Mouse (Mus musculus) heart, embryonic 11.5 days (tissue): ENCODE measurements around the gene Flvcr2. TPM values are rescaled to one million over a fixed set of nuclear protein-coding genes. Genes with fewer than 3 reads are reported as not detected.
A peak's percentile ranks its signal among the peaks of the same experiment; 100 is the strongest.

ENCODE experiments used
- ATAC-seq: fragments of 200-750 bp; cut with Nextera tagmentation; replicated peaks from 2 replicates; pipeline ENCODE4 v1.8.0; 2017; ENCODE audit warnings: moderate library complexity; ENCODE audit not compliant: insufficient number of reproducible peaks, low FRiP score, low TSS enrichment
- H3K27ac ChIP-seq: fragments of 300-500 bp; sonication (generic); 2 replicates; pipeline ENCODE4 v1.5.1; 2014; ENCODE audit warnings: mild to moderate bottlenecking, low read depth, low read length
- H3K27me3 ChIP-seq: fragments of 300-500 bp; sonication (generic); 2 replicates; pipeline ENCODE4 v1.6.1; 2014; ENCODE audit warnings: mild to moderate bottlenecking, low read length, mixed read lengths; ENCODE audit not compliant: control insufficient read depth, insufficient read depth
- H3K36me3 ChIP-seq: fragments of 300-500 bp; sonication (generic); 2 replicates; pipeline ENCODE4 v1.6.1; 2014; ENCODE audit warnings: mild to moderate bottlenecking, low read length, moderate library complexity, mixed read lengths; ENCODE audit not compliant: control insufficient read depth, insufficient read depth
- H3K4me1 ChIP-seq: fragments of 300-500 bp; sonication (generic); 2 replicates; pipeline ENCODE4 v1.6.1; 2014; ENCODE audit warnings: low read length; ENCODE audit not compliant: control insufficient read depth, insufficient read depth
- H3K4me2 ChIP-seq: fragments of 300-500 bp; sonication (generic); 2 replicates; pipeline ENCODE4 v1.6.1; 2014; ENCODE audit warnings: mild to moderate bottlenecking, moderate library complexity
- H3K4me3 ChIP-seq: fragments of 300-500 bp; sonication (generic); 2 replicates; pipeline ENCODE4 v1.5.1; 2014; ENCODE audit warnings: low read depth, low read length
- H3K9ac ChIP-seq: fragments of 300-500 bp; sonication (generic); 2 replicates; pipeline ENCODE4 v1.6.1; 2014; ENCODE audit warnings: mild to moderate bottlenecking, low read depth, low read length, moderate library complexity
- H3K9me3 ChIP-seq: fragments of 300-500 bp; sonication (generic); replicated peaks from 2 replicates; pipeline ENCODE4 v1.6.1; 2016; ENCODE audit warnings: low read length; ENCODE audit not compliant: control insufficient read depth
- WGBS: fragments of 180-500 bp; shearing (Covaris S2); extraction: QIAGEN DNeasy Blood & Tissue Kit; methylation state at CpG from one replicate; pipeline ENCODE4 v1.1.7; 2014; ENCODE audit not compliant: insufficient replicate concordance; 5-methylcytosine and 5-hydroxymethylcytosine counted together
- polyA plus RNA-seq: library from polyadenylated mRNA; unstranded; fragments of >200 nt; fragmentation: Nextera tagmentation; extraction: Ambion mirVana; gene quantifications from 2 replicates; pipeline ENCODE4 v1.2.1, GENCODE M21; 2014

Flvcr2 gene
- polyA plus RNA-seq, 1 experiment from 2014 or later, result 5.8 TPM

- H3K4me1 ChIP-seq, result no peaks in the 10 kb centered on the region
- no peaks in the 10 kb centered on the region for H3K9me3 ChIP-seq
- H3K9ac ChIP-seq, result no peak overlapping the region
- WGBS, result 89% methylated on average over 12 of the region's 12 CpGs
- H3K4me2 ChIP-seq, result no peak overlapping the region
- H3K36me3 ChIP-seq, result 0 out of 2 replicates have a peak, but pooled peaks cover 2% of the 10 kb centered on the region
- no peak for ATAC-seq
- no peak overlapping the region for H3K4me3 ChIP-seq
- no peaks in the 10 kb centered on the region for H3K27me3 ChIP-seq
- no peak overlapping the region for H3K27ac ChIP-seq
Measured at GRCm38 (mm10) chr12:85839371-85840000, 93.1 kb downstream of the Flvcr2 start.

- Histone ChIP-seq H3K9ac (no peak overlapping the region), H3K4me1 (no peaks in the 10 kb centered on the region), H3K4me3 (no peak overlapping the region), H3K27ac (no peak overlapping the region), H3K4me2 (no peak overlapping the region), H3K36me3 (no peaks in the 10 kb centered on the region), H3K27me3 (no peaks in the 10 kb centered on the region), H3K9me3 (no peaks in the 10 kb centered on the region)
- 0 out of 2 replicates have a peak, but pooled peaks have one; percentile 49 for ATAC-seq
- WGBS, result 78% methylated on average over 7 of the region's 7 CpGs
Measured at GRCm38 (mm10) chr12:85848164-85848958, 102.0 kb downstream of the Flvcr2 start.

DNA sequence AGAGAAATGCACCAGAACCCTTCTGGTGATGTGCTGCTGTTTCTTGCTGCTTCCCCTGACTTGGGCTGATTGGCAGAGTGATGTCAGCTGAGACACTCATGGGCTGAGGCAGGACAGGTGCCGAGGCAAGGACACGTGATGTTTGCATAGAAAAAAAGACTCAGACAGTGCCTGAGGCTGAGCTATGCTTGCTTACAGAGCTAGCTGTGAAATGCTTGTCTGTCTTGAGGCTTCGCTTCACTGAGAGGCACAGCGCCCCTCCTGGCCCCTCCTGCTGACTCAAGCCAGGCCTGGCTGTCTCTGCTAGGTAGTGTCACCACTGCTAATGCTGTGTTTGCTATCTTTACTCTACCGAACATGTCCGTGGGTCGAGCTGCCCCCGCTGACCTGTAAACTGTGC, 104.3 kb downstream of the Flvcr2 start:
- Histone ChIP-seq H3K4me2 (no peak overlapping the region), H3K4me3 (no peak overlapping the region), H3K27ac (no peak overlapping the region), H3K4me1 (no peaks in the 10 kb centered on the region), H3K27me3 (no peaks in the 10 kb centered on the region), H3K36me3 (0 out of 2 replicates have a peak, but pooled peaks cover 3% of the 10 kb centered on the region), H3K9ac (no peak overlapping the region), H3K9me3 (no peaks in the 10 kb centered on the region)
- ATAC-seq, result no peak
- WGBS, result 78% methylated on average over 8 of the region's 8 CpGs

DNA sequence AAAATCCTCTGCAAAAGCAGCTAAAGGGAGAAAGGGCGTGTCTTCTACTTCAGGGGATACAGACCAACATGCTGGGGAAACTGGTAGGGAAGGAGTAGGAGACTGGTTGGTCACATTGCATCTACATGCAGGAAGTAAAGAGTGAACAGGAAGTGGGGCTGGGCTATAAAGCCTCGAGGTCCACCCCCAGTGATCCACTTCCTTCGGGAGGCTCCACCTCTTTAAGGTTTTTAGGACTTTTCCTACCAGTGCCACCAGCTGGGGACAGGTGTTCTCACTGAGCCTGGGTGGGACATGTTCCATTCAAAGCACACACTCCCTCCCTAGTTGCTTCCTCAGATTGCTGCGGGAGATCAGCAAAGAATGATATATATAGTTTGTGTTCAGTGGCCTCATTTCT, 107.5 kb downstream of the Flvcr2 start:
- WGBS, result 84% methylated on average over 4 of the region's 4 CpGs
- Histone ChIP-seq H3K27ac (no peak overlapping the region), H3K36me3 (0 out of 2 replicates have a peak, but pooled peaks cover 3% of the 10 kb centered on the region), H3K4me3 (no peak overlapping the region), H3K4me1 (no peaks in the 10 kb centered on the region), H3K9me3 (no peaks in the 10 kb centered on the region), H3K27me3 (no peaks in the 10 kb centered on the region), H3K4me2 (no peak overlapping the region), H3K9ac (no peak overlapping the region)
- no peak for ATAC-seq

DNA sequence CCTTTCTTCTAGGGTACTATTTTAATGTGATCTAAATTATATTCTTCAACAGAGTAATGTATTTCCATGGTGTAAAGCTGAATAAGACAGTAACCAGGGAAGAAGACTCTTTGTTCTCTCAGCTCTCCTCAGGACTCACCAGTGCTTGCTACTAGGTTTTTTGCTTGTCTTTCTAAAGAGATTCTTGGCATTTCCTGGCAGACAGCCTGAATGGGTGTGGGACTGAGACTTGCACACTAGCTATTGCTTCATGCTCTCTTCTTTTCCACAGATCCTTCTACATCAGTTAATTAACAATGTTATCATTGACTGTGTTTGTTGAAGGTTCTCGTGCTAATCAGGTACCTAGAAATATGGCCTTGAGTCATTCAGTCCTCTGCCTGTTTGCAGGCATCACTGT, 107.9 kb downstream of the Flvcr2 start:
- no peak for ATAC-seq
- no peaks in the 10 kb centered on the region for H3K4me1 ChIP-seq
- 67% methylated on average over 1 of the region's 1 CpGs for WGBS
- no peaks in the 10 kb centered on the region for H3K27me3 ChIP-seq
- H3K4me2 ChIP-seq, result no peak overlapping the region
- no peak overlapping the region for H3K9ac ChIP-seq
- no peaks in the 10 kb centered on the region for H3K9me3 ChIP-seq
- H3K36me3 ChIP-seq, result 0 out of 2 replicates have a peak, but pooled peaks cover 3% of the 10 kb centered on the region
- no peak overlapping the region for H3K4me3 ChIP-seq
- no peak overlapping the region for H3K27ac ChIP-seq

DNA sequence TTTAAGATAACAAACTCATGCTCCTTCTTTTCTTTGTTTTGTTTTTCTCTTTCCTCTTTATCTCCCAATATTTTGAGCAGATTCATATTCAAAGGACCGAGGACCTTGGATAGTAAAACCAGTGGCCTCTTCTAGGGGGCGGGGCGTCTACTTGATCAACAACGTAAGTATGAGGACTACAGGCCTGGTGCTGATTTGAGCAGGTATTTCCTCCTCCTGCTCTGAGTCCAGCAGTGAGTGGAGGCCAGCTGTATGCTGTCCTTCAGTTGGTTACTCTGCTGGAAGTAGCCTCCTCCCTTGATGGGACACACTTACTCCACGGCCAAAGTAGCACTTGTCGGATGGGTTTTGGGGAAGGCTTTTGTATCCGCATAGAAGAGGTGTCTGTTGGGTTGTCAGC, 111.0 kb downstream of the Flvcr2 start:
- H3K9me3 ChIP-seq, result no peaks in the 10 kb centered on the region
- 78% methylated on average over 7 of the region's 7 CpGs for WGBS
- 0 out of 2 replicates have a peak, but pooled peaks cover 3% of the 10 kb centered on the region for H3K36me3 ChIP-seq
- no peaks in the 10 kb centered on the region for H3K4me1 ChIP-seq
- H3K27me3 ChIP-seq, result no peaks in the 10 kb centered on the region
- no peak overlapping the region for H3K9ac ChIP-seq
- no peak overlapping the region for H3K27ac ChIP-seq
- no peak overlapping the region for H3K4me2 ChIP-seq
- no peak for ATAC-seq
- H3K4me3 ChIP-seq, result no peak overlapping the region

DNA sequence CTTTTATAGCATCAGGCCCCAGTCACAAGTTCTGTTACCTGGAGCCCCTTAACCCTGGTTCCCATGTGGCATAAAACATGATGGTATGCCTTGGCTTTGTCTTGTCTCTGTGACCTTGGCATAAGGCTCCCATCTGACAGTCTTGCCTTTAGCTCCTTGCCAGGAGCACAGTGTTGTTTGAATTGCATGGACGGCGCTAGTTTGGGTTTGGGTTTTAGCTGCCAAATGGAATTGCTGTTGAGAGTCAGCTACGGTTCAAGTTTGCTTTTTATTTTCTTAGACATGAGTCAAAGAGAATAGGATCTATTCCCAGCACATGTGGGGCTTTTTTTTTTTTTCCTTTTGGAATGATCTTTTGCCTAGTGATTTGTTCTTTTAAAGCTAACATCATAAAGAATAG, 112.8 kb downstream of the Flvcr2 start:
- no peaks in the 10 kb centered on the region for H3K4me1 ChIP-seq
- no peak overlapping the region for H3K4me3 ChIP-seq
- no peak overlapping the region for H3K27ac ChIP-seq
- no peak overlapping the region for H3K4me2 ChIP-seq
- H3K27me3 ChIP-seq, result no peaks in the 10 kb centered on the region
- H3K36me3 ChIP-seq, result no peaks in the 10 kb centered on the region; the same call in 1 of the 2 replicates
- H3K9me3 ChIP-seq, result no peaks in the 10 kb centered on the region
- ATAC-seq, result no peak
- 84% methylated on average over 3 of the region's 3 CpGs for WGBS
- no peak overlapping the region for H3K9ac ChIP-seq

DNA sequence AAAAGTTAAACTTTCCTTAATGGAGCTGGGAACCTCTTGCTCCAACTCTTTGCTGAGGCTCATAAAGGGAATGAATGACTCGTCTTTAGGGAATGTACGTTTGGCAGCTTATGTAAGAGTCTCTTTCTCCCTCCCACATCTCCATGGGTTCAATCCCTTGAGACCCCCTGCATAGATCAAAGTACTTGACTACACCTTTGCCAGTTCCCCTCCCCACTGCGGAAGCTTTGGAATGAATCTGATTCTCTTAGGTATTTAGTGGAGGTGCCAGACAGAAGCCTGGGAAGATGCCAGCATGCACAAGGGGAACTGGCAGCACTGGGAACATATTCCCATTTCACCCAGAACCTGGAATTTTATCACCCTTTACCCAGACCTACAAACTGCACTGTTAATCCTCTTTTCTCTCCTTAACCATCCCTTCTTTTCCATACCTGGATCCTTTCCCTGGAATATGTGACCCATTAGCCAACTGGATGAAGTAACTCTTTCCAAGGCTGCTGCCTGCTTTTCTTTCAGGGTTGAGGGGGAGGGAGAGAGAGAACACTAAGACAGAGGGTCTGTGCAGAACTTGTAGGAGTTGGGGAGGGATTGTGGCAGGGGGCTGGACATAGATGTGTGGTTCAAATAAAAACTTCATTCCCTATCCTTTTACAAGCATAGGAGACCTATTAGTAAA, 113.3 kb downstream of the Flvcr2 start:
- Histone ChIP-seq H3K27ac (no peak overlapping the region), H3K27me3 (no peaks in the 10 kb centered on the region), H3K36me3 (no peaks in the 10 kb centered on the region; the same call in 1 of the 2 replicates), H3K9ac (no peak overlapping the region), H3K4me3 (no peak overlapping the region), H3K4me1 (no peaks in the 10 kb centered on the region), H3K9me3 (no peaks in the 10 kb centered on the region), H3K4me2 (no peak overlapping the region)
- ATAC-seq, result no peak
- 52% methylated on average over 3 of the region's 3 CpGs for WGBS
